Mouse (Mus musculus) heart, embryonic 10.5 days (tissue): ENCODE data around the gene Zfp74. TPM values are rescaled to one million over a fixed set of nuclear protein-coding genes. Genes with fewer than 3 reads are reported as not detected.

Experiments used
- DNase-seq: peaks from one replicate; pipeline ENCODE4 v3.0.0-alpha.2; 2017; ENCODE audit warnings: low spot score
- H3K27ac ChIP-seq: fragments of 300-500 bp; sonication (generic); 2 replicates; pipeline ENCODE4 v1.5.1; 2016; ENCODE audit warnings: mild to moderate bottlenecking
- H3K27me3 ChIP-seq: fragments of 300-500 bp; sonication (generic); 2 replicates; pipeline ENCODE4 v1.6.1; 2016; ENCODE audit warnings: mild to moderate bottlenecking; ENCODE audit not compliant: poor library complexity, insufficient read depth, severe bottlenecking
- H3K36me3 ChIP-seq: fragments of 300-500 bp; sonication (generic); 2 replicates; pipeline ENCODE4 v1.6.1; 2016; ENCODE audit warnings: mild to moderate bottlenecking, moderate library complexity
- H3K4me1 ChIP-seq: fragments of 300-500 bp; sonication (generic); 2 replicates; pipeline ENCODE4 v1.6.1; 2016; ENCODE audit warnings: mild to moderate bottlenecking
- H3K4me3 ChIP-seq: fragments of 300-500 bp; sonication (generic); 2 replicates; pipeline ENCODE4 v1.5.1; 2016; ENCODE audit warnings: mild to moderate bottlenecking, moderate library complexity
- H3K9me3 ChIP-seq: fragments of 300-500 bp; sonication (generic); 2 replicates; pipeline ENCODE4 v1.6.1; 2016; ENCODE audit warnings: mild to moderate bottlenecking, moderate library complexity
- WGBS: fragments of 180-500 bp; shearing (Covaris S2); methylation state at CpG from one replicate; pipeline ENCODE4 v1.1.7; 2016; 5-methylcytosine and 5-hydroxymethylcytosine counted together
- polyA plus RNA-seq: library from polyadenylated mRNA; unstranded; fragments of >200 nt; fragmentation: Nextera tagmentation; extraction: Ambion mirVana; gene quantifications from 2 replicates; pipeline ENCODE4 v1.2.1, GENCODE M21; 2016

Gene Zfp74
- polyA plus RNA-seq = 10.3 and 10.9 TPM in 2 replicates

DNA sequence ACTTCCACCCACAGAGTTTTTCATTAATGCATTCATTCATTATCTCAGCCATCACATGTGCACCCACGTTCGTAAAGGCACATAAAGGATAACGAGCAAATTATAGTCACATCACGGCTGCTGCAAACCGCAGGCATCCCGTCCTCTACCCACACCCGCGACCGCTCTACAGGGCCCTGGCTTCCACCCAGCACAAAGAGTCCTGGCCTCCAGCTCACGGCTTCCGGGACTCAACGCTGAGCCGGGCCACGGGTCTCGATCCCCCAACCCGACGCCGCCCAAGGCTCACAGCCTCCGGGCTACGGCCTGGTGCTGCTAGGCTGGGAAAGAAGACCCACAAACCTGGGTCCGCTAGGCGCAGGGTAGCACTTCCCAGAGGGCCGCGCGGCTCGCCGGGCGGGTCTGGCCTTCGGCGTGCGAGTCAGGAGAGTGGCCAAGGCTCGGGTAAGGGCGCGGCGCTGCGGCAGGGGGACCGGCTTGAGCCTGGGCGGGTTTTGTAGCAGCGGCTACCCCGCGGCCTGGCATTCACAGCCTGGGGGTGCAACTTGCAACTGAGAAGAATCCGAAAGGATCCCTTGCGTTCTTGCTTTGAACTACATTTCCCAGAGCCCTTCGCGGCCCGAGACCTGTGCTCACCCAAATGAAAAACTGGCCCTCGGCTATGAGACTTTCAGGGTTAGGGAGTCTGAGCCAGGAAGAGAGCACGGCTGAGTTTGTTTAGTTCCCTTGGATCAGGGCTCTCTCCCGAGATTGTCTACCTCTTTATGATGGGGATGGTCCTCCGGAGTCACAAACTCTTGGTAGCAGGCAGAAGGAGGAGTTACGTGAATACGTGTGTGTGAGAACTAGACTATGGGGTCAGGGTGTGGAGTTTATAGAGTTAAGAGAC is at the start of gene Zfp74:
Zfp74 (minus strand) TSS at position 577 of the 889 bp plus-strand sequence.
- peaks cover 22% of the 10 kb centered on the region; the same call in 1 of the 2 replicates for H3K36me3 ChIP-seq
- H3K9me3 ChIP-seq = no peaks in the 10 kb centered on the region
- H3K4me3 ChIP-seq = peak within 1 kb of the TSS; percentile 84
- WGBS = 2% methylated on average over 52 of the region's 52 CpGs
- peaks cover 9% of the 10 kb centered on the region for H3K4me1 ChIP-seq
- peak within 1 kb of the TSS; percentile 97 for H3K27ac ChIP-seq
- no peaks in the 10 kb centered on the region for H3K27me3 ChIP-seq
- peak; percentile 94 for DNase-seq

DNA sequence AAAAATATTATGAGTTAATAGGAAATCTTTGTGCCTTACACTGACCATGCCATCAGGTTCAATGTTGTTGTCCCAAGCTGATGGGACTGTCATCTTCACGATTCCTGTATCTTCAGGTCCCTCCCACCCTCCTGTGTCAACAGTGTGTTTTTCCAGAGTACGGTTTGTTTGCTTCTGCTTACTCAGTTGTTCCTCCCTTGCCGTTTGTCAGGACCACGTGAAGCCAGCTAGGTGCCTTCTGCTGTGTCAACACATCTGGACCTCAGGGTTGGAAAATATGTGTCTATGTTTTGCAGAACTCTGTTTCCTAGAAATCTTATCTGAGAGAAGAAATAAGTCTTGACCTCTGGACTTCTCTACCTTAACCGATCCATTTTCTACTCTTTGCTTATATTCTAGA is 46.7 kb upstream of the Zfp74 start:
- Histone ChIP-seq H3K4me3 (no peak overlapping the region), H3K27ac (no peak overlapping the region), H3K27me3 (no peaks in the 10 kb centered on the region), H3K36me3 (peaks cover 79% of the 10 kb centered on the region), H3K4me1 (peaks cover 7% of the 10 kb centered on the region), H3K9me3 (no peaks in the 10 kb centered on the region)
- 69% methylated on average over 5 of the region's 5 CpGs for WGBS
- no peak for DNase-seq

DNA sequence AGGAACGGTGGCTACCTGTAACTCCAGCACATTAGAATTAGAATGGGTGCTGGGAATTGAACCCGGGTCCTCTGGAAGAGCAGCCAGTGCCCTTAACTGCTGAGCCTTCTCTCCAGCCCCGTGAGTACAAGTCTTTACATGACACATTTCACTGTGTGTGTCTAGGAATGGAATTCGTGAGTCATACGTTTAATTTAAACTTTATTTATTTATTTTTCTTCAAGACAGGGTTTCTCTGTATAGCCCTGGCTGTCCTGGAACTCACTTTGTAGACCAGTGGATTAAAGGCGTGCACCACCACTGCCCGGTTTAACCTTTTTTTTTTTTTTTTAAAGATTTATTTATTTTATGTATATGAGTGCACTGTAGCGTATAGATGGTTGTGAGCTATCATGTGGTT is 41.2 kb upstream of the Zfp74 start:
- Histone ChIP-seq H3K9me3 (no peaks in the 10 kb centered on the region), H3K36me3 (peaks cover 96% of the 10 kb centered on the region), H3K4me1 (peaks cover 7% of the 10 kb centered on the region), H3K4me3 (no peak overlapping the region), H3K27ac (no peak overlapping the region), H3K27me3 (no peaks in the 10 kb centered on the region)
- 92% methylated on average over 8 of the region's 8 CpGs for WGBS
- DNase-seq = no peak

DNA sequence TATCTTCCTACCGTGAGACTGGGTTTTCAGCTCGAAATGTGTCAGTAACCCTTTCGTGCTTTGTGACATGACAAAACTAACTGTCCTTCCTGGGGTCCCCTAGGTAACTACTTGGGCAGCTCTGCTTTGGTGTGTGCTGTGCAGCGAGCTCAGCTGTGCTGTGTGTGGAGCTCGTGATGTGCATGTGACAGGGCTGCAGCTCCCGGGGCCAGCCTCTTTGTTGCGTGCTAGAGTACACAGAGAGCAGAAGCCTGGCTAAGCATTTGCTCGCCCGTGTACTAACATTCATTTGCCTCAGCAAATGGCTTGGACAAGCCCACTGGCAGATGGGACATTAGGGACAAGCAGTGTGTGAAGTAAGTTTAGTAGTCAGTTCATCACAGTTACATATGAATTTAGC is 39.5 kb upstream of the Zfp74 start:
- Histone ChIP-seq H3K9me3 (no peaks in the 10 kb centered on the region), H3K4me1 (peaks cover 7% of the 10 kb centered on the region), H3K27me3 (no peaks in the 10 kb centered on the region), H3K27ac (no peak overlapping the region), H3K36me3 (peaks cover 90% of the 10 kb centered on the region), H3K4me3 (no peak overlapping the region)
- 95% methylated on average over 9 of the region's 9 CpGs for WGBS
- no peak for DNase-seq

DNA sequence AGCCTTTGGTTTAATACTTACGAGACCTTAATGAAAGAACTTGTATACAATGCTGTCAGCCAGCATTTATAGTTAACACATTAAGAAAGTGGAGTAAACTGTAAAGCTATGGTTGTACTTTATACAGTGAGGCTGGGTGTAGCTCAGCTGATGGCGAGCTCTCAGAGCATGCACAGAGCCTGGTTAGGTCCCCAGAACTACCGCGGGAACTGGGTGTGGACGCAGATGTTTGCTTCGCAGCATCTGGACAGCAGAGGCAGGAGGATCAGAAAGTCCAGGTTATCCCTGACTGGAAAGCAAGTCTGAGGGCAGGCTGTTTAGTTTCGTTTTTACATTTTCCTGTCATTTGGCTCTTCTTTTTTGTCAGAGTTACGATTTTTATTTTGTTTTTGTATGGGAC is 38.8 kb upstream of the Zfp74 start:
- no peaks in the 10 kb centered on the region for H3K27me3 ChIP-seq
- H3K9me3 ChIP-seq = no peaks in the 10 kb centered on the region
- WGBS = 93% methylated on average over 8 of the region's 8 CpGs
- no peak for DNase-seq
- peaks cover 2% of the 10 kb centered on the region; the same call in 1 of the 2 replicates for H3K4me1 ChIP-seq
- peaks cover 89% of the 10 kb centered on the region for H3K36me3 ChIP-seq
- no peak overlapping the region for H3K4me3 ChIP-seq
- H3K27ac ChIP-seq = no peak overlapping the region

DNA sequence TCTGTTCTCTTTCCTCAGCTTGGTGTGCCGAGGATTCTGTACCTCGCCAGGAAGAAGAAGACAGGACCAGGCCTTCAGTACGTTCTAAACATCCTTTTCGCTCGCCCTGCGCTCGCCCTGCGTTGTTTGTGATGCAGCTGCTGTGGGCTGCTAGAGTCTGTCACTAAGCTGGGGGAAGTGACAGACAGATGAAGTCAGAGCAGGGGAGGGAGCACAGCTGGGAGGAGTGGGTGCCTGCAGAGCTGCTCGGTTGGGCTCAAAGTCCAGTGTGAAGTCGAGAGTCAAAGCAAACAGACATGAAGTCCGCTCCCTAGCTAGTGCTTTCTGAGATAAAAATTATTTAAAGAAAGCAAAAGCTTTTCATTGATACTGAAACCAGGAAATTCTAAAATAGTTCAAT is 35.1 kb upstream of the Zfp74 start:
- no peaks in the 10 kb centered on the region for H3K27me3 ChIP-seq

DNA sequence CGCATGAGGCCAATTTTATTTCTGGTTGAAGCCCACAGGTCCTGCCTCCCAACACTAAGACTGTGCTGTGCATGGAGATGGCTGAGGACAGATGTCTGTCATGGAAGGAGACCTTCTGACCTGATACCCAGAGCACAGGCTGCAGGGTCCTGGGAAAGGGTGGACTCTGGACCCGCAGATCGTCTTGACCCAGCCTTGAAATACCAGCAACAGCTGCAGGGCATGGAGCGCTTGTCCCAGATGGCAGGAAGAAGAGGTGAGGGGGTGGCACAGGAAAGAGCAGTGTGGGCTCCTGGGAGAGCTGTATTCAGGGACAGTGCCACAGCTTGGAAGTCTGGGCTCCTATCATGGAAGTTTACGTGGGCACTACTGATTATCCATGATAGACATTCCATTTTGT is 33.7 kb upstream of the Zfp74 start:
- peaks cover 63% of the 10 kb centered on the region for H3K36me3 ChIP-seq

More for the DNA sequence above, 35.1 kb upstream of the Zfp74 start:
- DNase-seq = no peak
- Histone ChIP-seq H3K27ac (no peak overlapping the region), H3K36me3 (peaks cover 76% of the 10 kb centered on the region), H3K9me3 (no peaks in the 10 kb centered on the region), H3K4me3 (no peak overlapping the region), H3K4me1 (peaks cover 8% of the 10 kb centered on the region)
- WGBS = 80% methylated on average over 11 of the region's 11 CpGs

DNA sequence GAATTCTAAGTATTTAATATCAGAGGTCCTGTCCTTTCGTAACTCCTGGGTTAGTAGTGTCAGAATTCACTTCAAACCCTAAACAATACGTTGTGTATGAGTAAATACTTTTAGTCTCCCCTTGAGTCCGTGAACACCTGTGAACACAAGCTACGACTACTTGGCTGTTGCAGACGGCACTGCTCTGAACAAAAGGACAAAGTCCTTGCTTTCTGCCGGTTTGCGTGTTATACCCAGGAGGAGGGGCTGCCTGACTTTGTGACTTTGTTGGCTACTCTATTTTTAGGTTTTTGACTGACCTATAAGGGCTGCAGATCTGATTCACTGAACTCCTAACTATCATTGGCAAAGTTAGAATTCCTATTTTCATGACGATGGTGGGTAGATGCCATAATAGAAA is 32.2 kb upstream of the Zfp74 start:
- DNase-seq = no peak
- H3K27ac ChIP-seq = no peak overlapping the region
- WGBS = 89% methylated on average over 8 of the region's 8 CpGs
- no peaks in the 10 kb centered on the region for H3K27me3 ChIP-seq
- peaks cover 48% of the 10 kb centered on the region for H3K36me3 ChIP-seq
- H3K4me1 ChIP-seq = peaks cover 30% of the 10 kb centered on the region
- no peaks in the 10 kb centered on the region for H3K9me3 ChIP-seq
- H3K4me3 ChIP-seq = no peak overlapping the region

More for the DNA sequence above, 33.7 kb upstream of the Zfp74 start:
- Histone ChIP-seq H3K4me1 (peaks cover 16% of the 10 kb centered on the region), H3K27ac (no peak overlapping the region), H3K4me3 (no peak overlapping the region), H3K27me3 (no peaks in the 10 kb centered on the region), H3K9me3 (no peaks in the 10 kb centered on the region)
- no peak for DNase-seq
- WGBS = 94% methylated on average over 5 of the region's 5 CpGs

DNA sequence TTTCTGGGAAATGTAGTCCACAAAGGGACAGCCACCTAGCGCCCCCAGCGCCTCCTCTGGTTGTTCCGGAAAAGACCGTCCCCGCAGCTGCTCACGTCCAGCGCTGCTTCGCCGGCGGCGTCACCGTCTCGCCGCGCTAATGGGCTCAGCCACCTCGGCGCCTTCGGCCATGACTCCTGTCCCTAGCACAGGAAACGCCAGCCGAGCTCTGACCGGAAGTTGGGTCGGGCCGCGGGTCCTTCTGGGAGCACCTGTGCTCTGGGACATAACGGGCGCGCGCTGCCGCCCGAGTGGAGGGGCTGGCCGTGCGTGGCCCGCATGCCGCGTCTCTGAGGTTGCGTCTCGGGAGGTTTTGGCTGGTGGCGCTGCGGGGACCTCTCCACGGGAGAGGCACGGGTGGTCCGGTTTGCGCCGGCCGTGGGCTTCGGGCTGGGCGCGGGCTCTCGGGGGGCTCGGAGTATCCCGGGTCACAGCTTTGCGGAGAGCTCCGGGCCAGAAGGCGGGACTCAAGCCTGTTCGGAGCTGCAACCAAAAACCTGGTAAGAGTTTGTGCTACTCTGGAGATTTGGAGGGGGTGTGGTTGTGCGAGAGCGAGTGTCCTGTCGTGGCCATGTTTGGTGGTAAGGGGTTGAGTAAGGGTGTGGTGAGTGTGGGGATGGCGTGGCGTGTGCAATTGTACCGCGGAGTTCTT is 29.9 kb upstream of the Zfp74 start, which contains the start of gene Zfp568:
Zfp568 (plus strand) TSS at position 266 of the 691 bp plus-strand sequence.
- Histone ChIP-seq H3K4me1 (peaks cover 39% of the 10 kb centered on the region), H3K36me3 (peaks cover 32% of the 10 kb centered on the region), H3K27me3 (no peaks in the 10 kb centered on the region), H3K4me3 (peak within 1 kb of the TSS; percentile 90), H3K27ac (peak within 1 kb of the TSS; percentile 96), H3K9me3 (no peaks in the 10 kb centered on the region)
- DNase-seq = peak; percentile 99
- under 1% methylated on average over 62 of the region's 62 CpGs for WGBS

DNA sequence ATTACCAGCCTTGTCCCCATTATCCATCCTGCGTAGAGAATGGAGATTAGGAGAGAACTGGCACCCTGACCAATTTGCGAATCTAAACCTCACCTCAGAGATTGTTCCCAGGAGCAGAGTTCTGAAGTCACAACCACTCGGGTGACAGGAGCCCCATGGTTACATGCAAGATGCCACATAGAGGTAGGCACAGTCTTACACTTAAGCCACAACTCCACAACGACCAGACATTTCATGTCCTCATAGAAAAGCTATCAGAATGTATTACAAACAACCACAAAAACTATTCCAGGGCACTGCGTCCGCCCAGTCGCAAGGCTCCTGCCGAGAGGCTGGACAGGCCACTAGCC is 29.4 kb upstream of the Zfp74 start:
- Histone ChIP-seq H3K36me3 (peaks cover 29% of the 10 kb centered on the region), H3K27me3 (no peaks in the 10 kb centered on the region), H3K27ac (peak overlapping the region; percentile 96), H3K4me1 (peaks cover 39% of the 10 kb centered on the region), H3K4me3 (peak overlapping the region; percentile 90), H3K9me3 (no peaks in the 10 kb centered on the region)
- DNase-seq = no peak
- 2% methylated on average over 8 of the region's 8 CpGs for WGBS

DNA sequence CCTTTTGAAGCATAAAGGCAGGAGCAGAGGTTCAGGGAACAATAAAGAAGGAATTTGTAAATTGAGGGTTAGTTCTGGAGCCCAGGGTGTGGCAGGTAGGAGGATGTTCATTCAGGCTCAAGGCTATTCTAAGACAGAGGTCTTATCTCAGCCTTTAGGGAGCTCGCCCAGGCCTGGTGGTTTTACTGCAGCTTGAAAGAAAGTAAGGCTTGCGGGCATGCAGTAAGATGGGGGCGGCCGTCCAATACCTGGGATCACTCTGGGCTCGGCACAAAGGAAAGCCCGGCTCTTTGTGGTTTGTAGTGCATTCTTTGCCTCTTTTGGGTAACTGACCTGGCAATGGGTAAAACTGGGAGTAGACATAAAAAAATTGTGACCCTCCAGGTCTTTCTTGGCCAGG is 29.0 kb upstream of the Zfp74 start:
- Histone ChIP-seq H3K27me3 (no peaks in the 10 kb centered on the region), H3K4me1 (peaks cover 39% of the 10 kb centered on the region), H3K9me3 (no peaks in the 10 kb centered on the region), H3K4me3 (peak overlapping the region; percentile 90), H3K36me3 (peaks cover 25% of the 10 kb centered on the region), H3K27ac (peak overlapping the region; percentile 96)
- 23% methylated on average over 6 of the region's 6 CpGs for WGBS
- peak; percentile 78 for DNase-seq

DNA sequence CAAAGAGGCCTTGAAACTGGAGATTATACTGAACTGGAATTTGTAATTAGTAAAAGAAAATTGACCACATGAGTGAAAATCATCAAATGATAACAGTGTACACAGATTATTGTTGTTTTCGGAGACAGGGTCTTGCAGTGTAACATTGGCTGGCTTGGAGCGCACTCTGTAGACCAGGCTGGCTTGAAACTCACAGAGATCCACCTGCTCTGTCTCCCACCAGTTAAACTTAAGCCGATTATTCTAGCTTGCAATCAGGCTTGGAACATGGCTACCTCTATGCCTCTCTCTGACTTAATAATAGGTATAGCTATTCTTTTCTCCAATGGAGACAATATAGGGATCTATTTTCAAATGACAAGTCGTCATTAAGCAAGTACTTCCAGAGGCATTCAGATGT is 28.5 kb upstream of the Zfp74 start:
- no peaks in the 10 kb centered on the region for H3K27me3 ChIP-seq
- peaks cover 19% of the 10 kb centered on the region for H3K36me3 ChIP-seq
- peak overlapping the region; percentile 90; the same call in 1 of the 2 replicates for H3K4me3 ChIP-seq
- H3K4me1 ChIP-seq = peaks cover 39% of the 10 kb centered on the region
- WGBS = 76% methylated on average over 4 of the region's 4 CpGs
- H3K9me3 ChIP-seq = no peaks in the 10 kb centered on the region
- peak overlapping the region; percentile 96 for H3K27ac ChIP-seq
- DNase-seq = no peak

DNA sequence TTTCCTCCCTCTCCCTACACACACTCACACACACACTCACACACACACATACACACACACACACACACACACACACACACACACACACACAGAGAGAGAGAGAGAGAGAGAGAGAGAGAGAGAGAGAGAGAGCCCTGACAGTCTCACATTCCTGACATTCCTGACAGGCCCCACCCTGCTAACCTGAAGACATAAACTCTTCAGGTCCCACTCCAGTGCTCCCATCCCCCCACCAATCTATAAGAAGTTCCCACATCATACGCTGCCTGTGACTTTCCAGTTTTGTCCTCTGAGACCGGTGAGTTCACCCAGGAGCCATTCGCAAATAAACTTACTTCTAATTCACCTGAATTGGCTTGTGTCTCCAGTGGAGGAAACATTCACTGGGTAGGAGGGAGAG is 28.0 kb upstream of the Zfp74 start:
- WGBS = 74% methylated on average over 3 of the region's 3 CpGs
- Histone ChIP-seq H3K4me3 (peak overlapping the region; percentile 25; the same call in 1 of the 2 replicates), H3K4me1 (peaks cover 39% of the 10 kb centered on the region), H3K27me3 (no peaks in the 10 kb centered on the region), H3K9me3 (no peaks in the 10 kb centered on the region), H3K36me3 (peaks cover 15% of the 10 kb centered on the region), H3K27ac (peak overlapping the region; percentile 96)
- no peak for DNase-seq
